In genomic region chr14:21607686-21608085, GRCm38 (mm10) we compare ENCODE assay signal across 14 mouse cellular contexts.
A peak's percentile ranks its signal among the peaks of the same experiment; 100 is the strongest.
DNase-seq lines count a peak whose midpoint lies in the region; ATAC-seq and TF ChIP-seq lines count a peak whose summit lies in the region.
"Had no signal": no experiment of that assay in that cellular context is flagged by ENCODE, and none has a peak within 500 bp of the region (broad histone marks: within the 10 kb centered on the region; RNA-seq: fewer than 3 reads in every experiment).

No protein-coding gene starts in this region.

- 55% methylated on average over 4 of the region's 4 CpGs for WGBS in limb, embryonic 12.5 days
- 78% methylated on average over 4 of the region's 4 CpGs for WGBS in limb, embryonic 10.5 days
- 23% methylated on average over 4 of the region's 4 CpGs for WGBS in forebrain, embryonic 15.5 days
- WGBS in midbrain, postnatal 0 days: 40% methylated on average over 4 of the region's 4 CpGs

- intact Hi-C loops in heart, postnatal 10 days (cut with DNase I): loop anchor here (2.0 kb wide), 1 partner anchor 107 kb away; no protein-coding TSS in a partner anchor

- H3K4me3 ChIP-seq in limb, embryonic 12.5 days (replicated peaks): no peak overlapping the region
- no peak overlapping the region for H3K4me3 ChIP-seq in limb, embryonic 10.5 days
- H3K4me3 ChIP-seq in forebrain, embryonic 15.5 days: no peak overlapping the region
- no peak overlapping the region for H3K4me3 ChIP-seq in midbrain, postnatal 0 days (ENCODE audit: low read depth, low read length)

- peak; percentile 76 for DNase-seq in heart, adult 11 months
- DNase-seq in heart, postnatal 10 days: no peak
- no peak for DNase-seq in limb, embryonic 10.5 days (ENCODE audit: low spot score)
- no peak for DNase-seq in midbrain, postnatal 0 days (ENCODE audit: low spot score)
- DNase-seq in adrenal gland, adult 18-20 months (ENCODE audit: low spot score in 2 of 2): no peak
- DNase-seq in ovary, postnatal 36 days (ENCODE audit: low spot score): no peak
- DNase-seq: adrenal gland, postnatal 10 days; cerebellum, adult 11 months; kidney, adult 18-20 months; kidney, postnatal 4 days; thymus, adult 18-20 months had no signal

- H3K4me2 ChIP-seq in limb, embryonic 12.5 days: no peak overlapping the region
- H3K4me2 ChIP-seq in forebrain, embryonic 15.5 days (replicated peaks): no peak overlapping the region
- no peak overlapping the region for H3K4me2 ChIP-seq in midbrain, postnatal 0 days (ENCODE audit: low read depth, low read length, poor library complexity, severe bottlenecking)

- H3K9ac ChIP-seq in limb, embryonic 12.5 days (replicated peaks): no peak overlapping the region
- H3K9ac ChIP-seq in forebrain, embryonic 15.5 days (replicated peaks): peak overlapping the region; percentile 3; the same call in 1 of the 2 replicates
- H3K9ac ChIP-seq in midbrain, postnatal 0 days (replicated peaks; ENCODE audit: low read length, poor library complexity, severe bottlenecking): no peak overlapping the region
- H3K9ac ChIP-seq: liver, embryonic 14.5 days had no signal

- H3K4me1 ChIP-seq in limb, embryonic 12.5 days (replicated peaks): peaks cover 34% of the 10 kb centered on the region
- H3K4me1 ChIP-seq in limb, embryonic 10.5 days: peaks cover 27% of the 10 kb centered on the region
- H3K4me1 ChIP-seq in forebrain, embryonic 15.5 days: peaks cover 35% of the 10 kb centered on the region
- peaks cover 15% of the 10 kb centered on the region; the same call in 1 of the 2 replicates for H3K4me1 ChIP-seq in midbrain, postnatal 0 days (ENCODE audit: insufficient read depth, low read length)

- TF ChIP-seq CTCF in midbrain, postnatal 0 days (IDR thresholded peaks at IDR 0.05): no peak

- H3K9me3 ChIP-seq in limb, embryonic 12.5 days: no peaks in the 10 kb centered on the region
- no peaks in the 10 kb centered on the region for H3K9me3 ChIP-seq in limb, embryonic 10.5 days (replicated peaks)
- H3K9me3 ChIP-seq in forebrain, embryonic 15.5 days: no peaks in the 10 kb centered on the region
- H3K9me3 ChIP-seq in midbrain, postnatal 0 days (ENCODE audit: low read length): no peaks in the 10 kb centered on the region

- H3K27ac ChIP-seq in limb, embryonic 12.5 days: 0 out of 2 replicates have a peak overlapping the region, but pooled peaks have one; percentile 9
- no peak overlapping the region for H3K27ac ChIP-seq in limb, embryonic 10.5 days
- peak overlapping the region; percentile 86 for H3K27ac ChIP-seq in forebrain, embryonic 15.5 days (replicated peaks)
- peak overlapping the region; percentile 27; the same call in 1 of the 2 replicates for H3K27ac ChIP-seq in midbrain, postnatal 0 days (ENCODE audit: low read depth, low read length)
- H3K27ac ChIP-seq: liver, embryonic 14.5 days had no signal

- ATAC-seq in limb, embryonic 12.5 days (ENCODE audit: insufficient number of reproducible peaks, insufficient read depth, low FRiP score, low TSS enrichment, low read depth): no peak
- no peak for ATAC-seq in forebrain, embryonic 15.5 days (replicated peaks)
- ATAC-seq in midbrain, postnatal 0 days (ENCODE audit: low FRiP score): no peak

- H3K36me3 ChIP-seq in limb, embryonic 12.5 days: peaks cover 13% of the 10 kb centered on the region; the same call in 1 of the 2 replicates
- H3K36me3 ChIP-seq in limb, embryonic 10.5 days: peaks cover 11% of the 10 kb centered on the region
- H3K36me3 ChIP-seq in forebrain, embryonic 15.5 days: no peaks in the 10 kb centered on the region
- H3K36me3 ChIP-seq in midbrain, postnatal 0 days (ENCODE audit: insufficient read depth, low read length): no peaks in the 10 kb centered on the region

- H3K27me3 ChIP-seq in limb, embryonic 12.5 days: no peaks in the 10 kb centered on the region
- H3K27me3 ChIP-seq in limb, embryonic 10.5 days (ENCODE audit: low read depth, poor library complexity, severe bottlenecking): no peaks in the 10 kb centered on the region
- no peaks in the 10 kb centered on the region for H3K27me3 ChIP-seq in forebrain, embryonic 15.5 days
- H3K27me3 ChIP-seq in midbrain, postnatal 0 days (ENCODE audit: insufficient read depth, low read length): no peaks in the 10 kb centered on the region
